ENCODE assay signal across 25 mouse cellular contexts in the genomic region with DNA sequence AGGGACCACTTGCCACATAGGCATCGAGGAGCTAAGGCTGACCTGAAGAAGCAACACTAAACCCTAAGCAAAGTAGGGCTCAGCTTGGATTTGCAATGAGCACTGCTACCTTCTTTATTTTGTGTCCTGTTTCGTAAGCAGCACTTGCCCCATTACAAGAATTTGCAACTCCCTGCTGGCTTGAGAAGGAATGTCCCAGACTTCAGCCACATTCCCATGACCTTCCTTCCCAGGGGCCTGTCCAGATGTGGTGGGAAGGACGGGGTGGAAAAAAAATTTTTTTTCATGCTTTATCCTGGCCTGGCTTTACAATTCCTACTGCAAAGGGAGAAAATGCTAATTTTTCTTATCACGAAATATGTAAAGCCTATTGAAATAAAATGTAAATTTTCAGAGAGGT. TPM values are rescaled to one million over a fixed set of nuclear protein-coding genes. Genes with fewer than 3 reads are reported as not detected.
DNase-seq lines count a peak whose midpoint lies in the region; ATAC-seq and TF ChIP-seq lines count a peak whose summit lies in the region.
"Had no signal": no experiment of that assay in that cellular context is flagged by ENCODE, and none has a peak within 500 bp of the region (broad histone marks: within the 10 kb centered on the region; RNA-seq: fewer than 3 reads in every experiment).

No protein-coding gene starts in this region.

- H3K27me3 ChIP-seq in kidney, postnatal 0 days (ENCODE audit: insufficient read depth, low read length) = no peaks in the 10 kb centered on the region
- H3K27me3 ChIP-seq: forebrain, embryonic 15.5 days; heart, embryonic 13.5 days; hindbrain, embryonic 15.5 days had no signal

- no peak overlapping the region for H3K9ac ChIP-seq in kidney, postnatal 0 days (ENCODE audit: low read depth, low read length)
- H3K9ac ChIP-seq: forebrain, embryonic 15.5 days; heart, embryonic 13.5 days; hindbrain, embryonic 15.5 days had no signal

- no peaks in the 10 kb centered on the region for H3K36me3 ChIP-seq in kidney, postnatal 0 days (ENCODE audit: insufficient read depth, low read length)
- H3K36me3 ChIP-seq: forebrain, embryonic 15.5 days; heart, embryonic 13.5 days; hindbrain, embryonic 15.5 days had no signal

- H3K4me2 ChIP-seq in kidney, postnatal 0 days (ENCODE audit: low read length) = no peak overlapping the region
- H3K4me2 ChIP-seq: forebrain, embryonic 15.5 days; hindbrain, embryonic 15.5 days; midbrain, embryonic 11.5 days had no signal

- peak; percentile 21 for DNase-seq in gastrocnemius, postnatal 14 days
- DNase-seq in gastrocnemius, postnatal 36 days = no peak
- DNase-seq in kidney, postnatal 0 days (ENCODE audit: low spot score) = peak; percentile 13
- no peak for DNase-seq in kidney, postnatal 25 days
- DNase-seq in heart, adult 9 months (ENCODE audit: low spot score in 2 of 2) = peak; percentile 53 to 60
- peak; percentile 46 for DNase-seq in skeletal muscle tissue, adult 2 months (ENCODE audit: low read depth, low spot score)
- DNase-seq in spleen, postnatal 36 days (ENCODE audit: low spot score in 2 of 2) = no peak
- DNase-seq: adrenal gland, postnatal 25 days; cerebellum, adult 11 months; cerebellum, postnatal 10 days; kidney, adult 2 months; kidney, postnatal 10 days; lung, postnatal 10 days; thymus, adult 2 months had no signal

- TF ChIP-seq CTCF in kidney, postnatal 0 days (IDR thresholded peaks at IDR 0.05; ENCODE audit: low read depth) = no peak

- H3K4me1 ChIP-seq in kidney, postnatal 0 days (replicated peaks; ENCODE audit: insufficient read depth, low read length) = no peaks in the 10 kb centered on the region
- H3K4me1 ChIP-seq: forebrain, embryonic 15.5 days; hindbrain, embryonic 15.5 days had no signal

- 75% methylated on average over 4 of the region's 4 CpGs for WGBS in kidney, postnatal 0 days

- no peak overlapping the region for H3K4me3 ChIP-seq in kidney, postnatal 0 days (replicated peaks; ENCODE audit: low read depth, low read length)
- H3K4me3 ChIP-seq: forebrain, embryonic 15.5 days; heart, embryonic 13.5 days; hindbrain, embryonic 15.5 days had no signal

- intact Hi-C loops in gastrocnemius, postnatal 14 days (cut with DNase I; ENCODE audit: low total_unique reads) = no loop called here
- intact Hi-C loops in gastrocnemius, postnatal 36 days (cut with DNase I) = no loop called here

- no peak overlapping the region for H3K27ac ChIP-seq in kidney, postnatal 0 days
- H3K27ac ChIP-seq: forebrain, embryonic 15.5 days; heart, embryonic 13.5 days; hindbrain, embryonic 15.5 days; stomach, postnatal 0 days had no signal

- no peaks in the 10 kb centered on the region for H3K9me3 ChIP-seq in kidney, postnatal 0 days (replicated peaks; ENCODE audit: low read length)
- H3K9me3 ChIP-seq: forebrain, embryonic 15.5 days; heart, embryonic 13.5 days; hindbrain, embryonic 15.5 days had no signal

- no peak for ATAC-seq in kidney, postnatal 0 days (replicated peaks; ENCODE audit: low FRiP score, low read depth)
- ATAC-seq: forebrain, embryonic 15.5 days had no signal

RNA-seq across cellular contexts. Expression of a gene that starts 14.6 kb away (rescaled TPM):
- 1 to 10 TPM in 1 of 2 experiments, under 1 TPM in 1; 0.97 to 1.2 TPM for total RNA-seq in gastrocnemius, postnatal 14 days (2021)
- 1 to 10 TPM in 1 of 2 experiments, under 1 TPM in 1; 0.92 to 1.2 TPM for total RNA-seq in gastrocnemius, postnatal 36 days (2021)
- 0.82 and 0.95 TPM in 2 replicates for polyA plus RNA-seq in kidney, postnatal 0 days (2015; fragmentation: Nextera tagmentation; extraction: Ambion mirVana)
- total RNA-seq: hematopoietic stem cell, adult 5-6 weeks; MEL; neutrophil, adult 5-6 weeks had no signal
- polyA plus RNA-seq: C2C12; heart, embryonic 13.5 days; intestine, embryonic 14.5 days; liver, adult 2 months; thymus, adult 2 months had no signal

Comparison
In these comparisons a context has a peak if more than half of its experiments do, and no peak if none do; other contexts are left out.
1. DNase-seq: peak in gastrocnemius, postnatal 14 days (single experiment), kidney, postnatal 0 days (single experiment), heart, adult 9 months (2 of 2) and skeletal muscle tissue, adult 2 months (single experiment); none in gastrocnemius, postnatal 36 days (0 of 2), kidney, postnatal 25 days (0 of 2) and spleen, postnatal 36 days (0 of 2).